Mouse (Mus musculus) c-Kit-positive CD71-negative TER-119-negative erythroid progenitor cells, embryonic 14.5 days (primary cell): Measurements from ENCODE around the gene Selenop.
"Not testable (repeated sequence)": the region's sequence is repeated elsewhere in the genome, so short reads cannot be mapped to it uniquely, and the experiment has no call there.

Experiments
- DNase-seq: peaks from one replicate; pipeline ENCODE4 v3.0.0-alpha.2; 2013; ENCODE audit warnings: low read depth

The Selenop gene

GRCm38 (mm10) chr15:3268247-3268646, at the start of gene Selenop:
Selenop (plus strand) TSS chr15:3268547.
- no peak for DNase-seq

GRCm38 (mm10) chr15:3218668-3219067, 49.7 kb upstream of the Selenop start:
- not testable (repeated sequence) for DNase-seq

- DNase-seq = no peak
Measured at GRCm38 (mm10) chr15:3222803-3223437, 45.4 kb upstream of the Selenop start.

GRCm38 (mm10) chr15:3226573-3226972, 41.8 kb upstream of the Selenop start:
- no peak for DNase-seq

- no peak for DNase-seq
Measured at GRCm38 (mm10) chr15:3228185-3228584, 40.2 kb upstream of the Selenop start.

GRCm38 (mm10) chr15:3228990-3229389, 39.4 kb upstream of the Selenop start:
- no peak for DNase-seq

- DNase-seq = no peak
Measured at GRCm38 (mm10) chr15:3231004-3231403, 37.3 kb upstream of the Selenop start.

GRCm38 (mm10) chr15:3232168-3232835, 36.0 kb upstream of the Selenop start:
- no peak for DNase-seq

GRCm38 (mm10) chr15:3233837-3234551, 34.4 kb upstream of the Selenop start:
- DNase-seq = peak; percentile 18

GRCm38 (mm10) chr15:3236338-3236737, 32.0 kb upstream of the Selenop start:
- DNase-seq = no peak

- no peak for DNase-seq
Measured at GRCm38 (mm10) chr15:3237963-3238362, 30.4 kb upstream of the Selenop start.

GRCm38 (mm10) chr15:3245036-3245435, 23.3 kb upstream of the Selenop start:
- not testable (repeated sequence) for DNase-seq

GRCm38 (mm10) chr15:3250620-3251019, 17.7 kb upstream of the Selenop start:
- no peak for DNase-seq

- DNase-seq = no peak
Measured at GRCm38 (mm10) chr15:3251031-3251717, 17.2 kb upstream of the Selenop start.

GRCm38 (mm10) chr15:3251718-3252067, 16.7 kb upstream of the Selenop start:
- no peak for DNase-seq

- DNase-seq = no peak
Measured at GRCm38 (mm10) chr15:3259025-3259424, 9.3 kb upstream of the Selenop start.

GRCm38 (mm10) chr15:3260309-3260708, 8.0 kb upstream of the Selenop start:
- no peak for DNase-seq

GRCm38 (mm10) chr15:3262883-3263282, 5.5 kb upstream of the Selenop start:
- DNase-seq = no peak

GRCm38 (mm10) chr15:3264293-3264692, 4.1 kb upstream of the Selenop start:
- no peak for DNase-seq

- no peak for DNase-seq
Measured at GRCm38 (mm10) chr15:3264828-3265227, 3.5 kb upstream of the Selenop start.

GRCm38 (mm10) chr15:3269496-3269895, 1.1 kb downstream of the Selenop start:
- DNase-seq = no peak

GRCm38 (mm10) chr15:3269996-3270645, 1.8 kb downstream of the Selenop start:
- no peak for DNase-seq
